9 mouse cellular contexts compared by ENCODE assay signal in genomic region chr4:152520083-152520482, GRCm38 (mm10). TPM values are rescaled to one million over a fixed set of nuclear protein-coding genes. Genes with fewer than 3 reads are reported as not detected.
DNase-seq lines count a peak whose midpoint lies in the region; ATAC-seq and TF ChIP-seq lines count a peak whose summit lies in the region.
"Had no signal": no experiment of that assay in that cellular context is flagged by ENCODE, and none has a peak within 500 bp of the region (broad histone marks: within the 10 kb centered on the region; RNA-seq: fewer than 3 reads in every experiment).

No protein-coding gene starts in this region.

- DNase-seq in liver, result peak; percentile 48
- DNase-seq in adrenal gland, postnatal 36 days, result peak; percentile 49 to 61
- peak; percentile 69 for DNase-seq in embryonic facial prominence, embryonic 10.5 days (ENCODE audit: low spot score)
- peak; percentile 47 for DNase-seq in kidney, adult 2 months
- peak; percentile 78 for DNase-seq in limb, embryonic 10.5 days (ENCODE audit: low spot score)
- peak; percentile 41 for DNase-seq in ovary, postnatal 14 days (ENCODE audit: low spot score)
- peak; percentile 45 to 59 for DNase-seq in thymus, postnatal 36 days

- no peak overlapping the region for H3K9ac ChIP-seq in liver, embryonic 12.5 days

- H3K27ac ChIP-seq in liver, embryonic 12.5 days, result no peak overlapping the region
- no peak overlapping the region for H3K27ac ChIP-seq in embryonic facial prominence, embryonic 10.5 days (replicated peaks)
- H3K27ac ChIP-seq in kidney, adult 2 months (ENCODE audit: insufficient read depth, low read depth, low read length), result no peak overlapping the region
- H3K27ac ChIP-seq in limb, embryonic 10.5 days, result no peak overlapping the region

- TF ChIP-seq POLR2A in kidney, adult 2 months (IDR thresholded peaks at IDR 0.05; ENCODE audit: low read depth, low read length), result no peak

- TF ChIP-seq CTCF in kidney, adult 2 months (conservative IDR thresholded peaks at IDR 0.05; ENCODE audit: insufficient read depth, insufficient read length, low read depth, low read length), result peak; percentile 74

- 24% methylated on average over 6 of the region's 6 CpGs for WGBS in liver, embryonic 12.5 days (ENCODE audit: insufficient replicate concordance)
- 37% methylated on average over 6 of the region's 6 CpGs for WGBS in embryonic facial prominence, embryonic 10.5 days
- WGBS in kidney, adult 2 months, result 33% methylated on average over 6 of the region's 6 CpGs
- 32% methylated on average over 6 of the region's 6 CpGs for WGBS in limb, embryonic 10.5 days

- ATAC-seq in liver, embryonic 12.5 days, result no peak

- no peaks in the 10 kb centered on the region for H3K27me3 ChIP-seq in liver, embryonic 12.5 days (replicated peaks)
- H3K27me3 ChIP-seq in embryonic facial prominence, embryonic 10.5 days (replicated peaks; ENCODE audit: low read depth, poor library complexity, severe bottlenecking), result no peaks in the 10 kb centered on the region
- no peaks in the 10 kb centered on the region for H3K27me3 ChIP-seq in kidney, adult 2 months (replicated peaks; ENCODE audit: control insufficient read depth, insufficient read depth, low read length)
- peaks cover 13% of the 10 kb centered on the region; the same call in 1 of the 2 replicates for H3K27me3 ChIP-seq in limb, embryonic 10.5 days (ENCODE audit: low read depth, poor library complexity, severe bottlenecking)

- no peaks in the 10 kb centered on the region for H3K36me3 ChIP-seq in liver, embryonic 12.5 days
- H3K36me3 ChIP-seq in embryonic facial prominence, embryonic 10.5 days (replicated peaks), result 0 out of 2 replicates have a peak, but pooled peaks cover 8% of the 10 kb centered on the region
- no peaks in the 10 kb centered on the region for H3K36me3 ChIP-seq in kidney, adult 2 months (ENCODE audit: control insufficient read depth, insufficient read depth, low read length)
- H3K36me3 ChIP-seq in limb, embryonic 10.5 days, result no peaks in the 10 kb centered on the region

- no peak overlapping the region for H3K4me2 ChIP-seq in liver, embryonic 12.5 days

- H3K4me1 ChIP-seq in liver, embryonic 12.5 days, result no peaks in the 10 kb centered on the region
- no peaks in the 10 kb centered on the region for H3K4me1 ChIP-seq in embryonic facial prominence, embryonic 10.5 days
- H3K4me1 ChIP-seq in kidney, adult 2 months (ENCODE audit: control insufficient read depth, insufficient read depth, low read length), result no peaks in the 10 kb centered on the region
- H3K4me1 ChIP-seq in limb, embryonic 10.5 days, result peaks cover 21% of the 10 kb centered on the region

- 0 out of 2 replicates have a peak, but pooled peaks cover 4% of the 10 kb centered on the region for H3K9me3 ChIP-seq in liver, embryonic 12.5 days (replicated peaks)
- no peaks in the 10 kb centered on the region for H3K9me3 ChIP-seq in embryonic facial prominence, embryonic 10.5 days
- H3K9me3 ChIP-seq in limb, embryonic 10.5 days (replicated peaks), result no peaks in the 10 kb centered on the region

- H3K4me3 ChIP-seq in liver, embryonic 12.5 days, result no peak overlapping the region
- H3K4me3 ChIP-seq in embryonic facial prominence, embryonic 10.5 days, result no peak overlapping the region
- H3K4me3 ChIP-seq in kidney, adult 2 months (ENCODE audit: insufficient read depth, low read depth, low read length), result no peak overlapping the region
- no peak overlapping the region for H3K4me3 ChIP-seq in limb, embryonic 10.5 days
- H3K4me3 ChIP-seq: myocyte had no signal

RNA-seq across cellular contexts. Expression of gene Kcnab2, which starts 42.4 kb away (rescaled TPM):
- polyA plus RNA-seq in liver, embryonic 12.5 days (2016; fragmentation: Nextera tagmentation; extraction: Ambion mirVana), result 8.3 and 9.3 TPM in 2 replicates
- total RNA-seq in adrenal gland, postnatal 36 days (2021), result 1 to 10 TPM; 3.9 to 4.7 TPM
- polyA plus RNA-seq in embryonic facial prominence, embryonic 10.5 days (2016; fragmentation: Nextera tagmentation; extraction: Ambion mirVana), result 7.3 and 7.6 TPM in 2 replicates
- polyA plus RNA-seq in kidney, adult 2 months (2012; rRNA removed), result 4.6 and 6.1 TPM in 2 replicates
- polyA plus RNA-seq in limb, embryonic 10.5 days (2016; fragmentation: Nextera tagmentation; extraction: Ambion mirVana), result 3.9 and 5.2 TPM in 2 replicates

RNA-seq across cellular contexts. Expression of gene Nphp4, which starts 43.6 kb away (rescaled TPM):
- 0.39 and 0.41 TPM in 2 replicates for polyA plus RNA-seq in liver, embryonic 12.5 days (2016; fragmentation: Nextera tagmentation; extraction: Ambion mirVana)
- total RNA-seq in adrenal gland, postnatal 36 days (2021), result 1 to 10 TPM; 2.7 to 5.1 TPM
- 4.9 and 5.9 TPM in 2 replicates for polyA plus RNA-seq in embryonic facial prominence, embryonic 10.5 days (2016; fragmentation: Nextera tagmentation; extraction: Ambion mirVana)
- polyA plus RNA-seq in kidney, adult 2 months (2012; rRNA removed), result 2.2 and 2.4 TPM in 2 replicates
- polyA plus RNA-seq in limb, embryonic 10.5 days (2016; fragmentation: Nextera tagmentation; extraction: Ambion mirVana), result 2.8 and 3.8 TPM in 2 replicates
